Mouse (Mus musculus) midbrain, embryonic 16.5 days (tissue): Measurements from ENCODE around the gene Znhit3. TPM values are rescaled to one million over a fixed set of nuclear protein-coding genes. Genes with fewer than 3 reads are reported as not detected.

Source experiments
- ATAC-seq: fragments of 200-750 bp; cut with Nextera tagmentation; 2 replicates; pipeline ENCODE4 v1.8.0; 2017; ENCODE audit warnings: moderate TSS enrichment
- H3K27ac ChIP-seq: fragments of 300-500 bp; sonication (generic); 2 replicates; pipeline ENCODE4 v1.5.1; 2014; ENCODE audit warnings: mild to moderate bottlenecking, low read length, mixed read lengths
- H3K27me3 ChIP-seq: fragments of 300-500 bp; sonication (generic); 2 replicates; pipeline ENCODE4 v1.6.1; 2014; ENCODE audit warnings: low read depth, low read length, mixed read lengths; ENCODE audit not compliant: control insufficient read depth, insufficient read depth
- H3K36me3 ChIP-seq: fragments of 300-500 bp; sonication (generic); 2 replicates; pipeline ENCODE4 v1.6.1; 2014; ENCODE audit warnings: mild to moderate bottlenecking, low read length, moderate library complexity, mixed read lengths; ENCODE audit not compliant: control insufficient read depth, insufficient read depth
- H3K4me1 ChIP-seq: fragments of 300-500 bp; sonication (generic); 2 replicates; pipeline ENCODE4 v1.6.1; 2014; ENCODE audit warnings: mild to moderate bottlenecking, low read length, mixed read lengths; ENCODE audit not compliant: control insufficient read depth, insufficient read depth
- H3K4me2 ChIP-seq: fragments of 300-500 bp; sonication (generic); 2 replicates; pipeline ENCODE4 v1.6.1; 2014; ENCODE audit warnings: mild to moderate bottlenecking, low read length, mixed read lengths
- H3K4me3 ChIP-seq: fragments of 300-500 bp; sonication (generic); 2 replicates; pipeline ENCODE4 v1.5.1; 2014; ENCODE audit warnings: low read depth, mild to moderate bottlenecking, low read length, moderate library complexity, mixed read lengths
- H3K9ac ChIP-seq: fragments of 300-500 bp; sonication (generic); 2 replicates; pipeline ENCODE4 v1.6.1; 2014; ENCODE audit warnings: low read depth, low read length, mixed read lengths
- H3K9me3 ChIP-seq: fragments of 300-500 bp; sonication (generic); replicated peaks from 2 replicates; pipeline ENCODE4 v1.6.1; 2014; ENCODE audit warnings: mild to moderate bottlenecking, low read length, mixed read lengths; ENCODE audit not compliant: control insufficient read depth, poor library complexity, severe bottlenecking
- WGBS: fragments of 180-500 bp; shearing (Covaris S2); extraction: QIAGEN DNeasy Blood & Tissue Kit; methylation state at CpG from one replicate; pipeline ENCODE4 v1.1.7; 2014; 5-methylcytosine and 5-hydroxymethylcytosine counted together
- polyA plus RNA-seq: library from polyadenylated mRNA; unstranded; fragments of >200 nt; fragmentation: Nextera tagmentation; extraction: Ambion mirVana; gene quantifications from 2 replicates; pipeline ENCODE4 v1.2.1, GENCODE M21; 2015

The Znhit3 gene
- 63.4 and 64.2 TPM in 2 replicates for polyA plus RNA-seq

GRCm38 (mm10) chr11:84916053-84916702, at the start of gene Znhit3:
TSS of gene Znhit3 (minus strand) at chr11:84916366.
- peak within 1 kb of the TSS; percentile 61 for H3K27ac ChIP-seq

GRCm38 (mm10) chr11:84963556-84963955, 47.4 kb upstream of the Znhit3 start:
- Histone ChIP-seq H3K27ac (no peak overlapping the region), H3K9me3 (no peaks in the 10 kb centered on the region), H3K27me3 (peaks cover 4% of the 10 kb centered on the region; the same call in 1 of the 2 replicates), H3K4me3 (no peak overlapping the region), H3K4me1 (peaks cover 8% of the 10 kb centered on the region), H3K4me2 (no peak overlapping the region), H3K9ac (no peak overlapping the region), H3K36me3 (no peaks in the 10 kb centered on the region)
- 89% methylated on average over 3 of the region's 3 CpGs for WGBS
- ATAC-seq, result no peak

More at GRCm38 (mm10) chr11:84916053-84916702, at the start of gene Znhit3:
- Histone ChIP-seq H3K36me3 (peaks cover 2% of the 10 kb centered on the region), H3K4me2 (peak within 1 kb of the TSS; percentile 82), H3K4me1 (peaks cover 18% of the 10 kb centered on the region), H3K9ac (peak within 1 kb of the TSS; percentile 85), H3K27me3 (no peaks in the 10 kb centered on the region), H3K4me3 (peak within 1 kb of the TSS; percentile 96), H3K9me3 (no peaks in the 10 kb centered on the region)
- 3% methylated on average over 34 of the region's 34 CpGs for WGBS
- ATAC-seq, result peak; percentile 93

GRCm38 (mm10) chr11:84962536-84962935, 46.4 kb upstream of the Znhit3 start:
- Histone ChIP-seq H3K9ac (no peak overlapping the region), H3K9me3 (no peaks in the 10 kb centered on the region), H3K27ac (no peak overlapping the region), H3K4me3 (no peak overlapping the region), H3K27me3 (peaks cover 7% of the 10 kb centered on the region), H3K4me1 (peaks cover 11% of the 10 kb centered on the region), H3K4me2 (no peak overlapping the region), H3K36me3 (no peaks in the 10 kb centered on the region)
- no peak for ATAC-seq
- 93% methylated on average over 4 of the region's 4 CpGs for WGBS

- Histone ChIP-seq H3K9ac (no peak overlapping the region), H3K4me3 (no peak overlapping the region), H3K4me1 (peaks cover 10% of the 10 kb centered on the region), H3K4me2 (no peak overlapping the region), H3K36me3 (no peaks in the 10 kb centered on the region), H3K9me3 (no peaks in the 10 kb centered on the region), H3K27me3 (peaks cover 11% of the 10 kb centered on the region), H3K27ac (no peak overlapping the region)
- no peak for ATAC-seq
- 82% methylated on average over 4 of the region's 4 CpGs for WGBS
Observed at GRCm38 (mm10) chr11:84961571-84961970, 45.4 kb upstream of the Znhit3 start.

GRCm38 (mm10) chr11:84960780-84961179, 44.6 kb upstream of the Znhit3 start:
- no peaks in the 10 kb centered on the region for H3K9me3 ChIP-seq
- peaks cover 19% of the 10 kb centered on the region for H3K27me3 ChIP-seq
- H3K4me1 ChIP-seq, result peaks cover 10% of the 10 kb centered on the region
- no peak overlapping the region for H3K27ac ChIP-seq
- ATAC-seq, result no peak
- no peaks in the 10 kb centered on the region for H3K36me3 ChIP-seq
- H3K9ac ChIP-seq, result no peak overlapping the region
- H3K4me3 ChIP-seq, result no peak overlapping the region
- H3K4me2 ChIP-seq, result no peak overlapping the region
- 63% methylated on average over 6 of the region's 6 CpGs for WGBS

GRCm38 (mm10) chr11:84960291-84960690, 44.1 kb upstream of the Znhit3 start:
- no peak overlapping the region for H3K27ac ChIP-seq
- no peaks in the 10 kb centered on the region for H3K36me3 ChIP-seq
- WGBS, result 26% methylated on average over 3 of the region's 3 CpGs
- H3K4me2 ChIP-seq, result no peak overlapping the region
- H3K9me3 ChIP-seq, result no peaks in the 10 kb centered on the region
- no peak overlapping the region for H3K4me3 ChIP-seq
- ATAC-seq, result no peak
- peaks cover 19% of the 10 kb centered on the region for H3K27me3 ChIP-seq
- no peak overlapping the region for H3K9ac ChIP-seq
- peaks cover 10% of the 10 kb centered on the region for H3K4me1 ChIP-seq

- Histone ChIP-seq H3K4me3 (no peak overlapping the region), H3K27ac (no peak overlapping the region), H3K36me3 (no peaks in the 10 kb centered on the region), H3K9me3 (no peaks in the 10 kb centered on the region), H3K4me2 (no peak overlapping the region), H3K9ac (no peak overlapping the region), H3K4me1 (peaks cover 10% of the 10 kb centered on the region), H3K27me3 (peaks cover 19% of the 10 kb centered on the region)
- ATAC-seq, result no peak
- 2% methylated on average over 9 of the region's 9 CpGs for WGBS
Observed at GRCm38 (mm10) chr11:84959701-84960181, 43.6 kb upstream of the Znhit3 start.

GRCm38 (mm10) chr11:84959181-84959580, 43.0 kb upstream of the Znhit3 start:
- peaks cover 19% of the 10 kb centered on the region for H3K27me3 ChIP-seq
- H3K4me3 ChIP-seq, result no peak overlapping the region
- H3K9me3 ChIP-seq, result no peaks in the 10 kb centered on the region
- no peak overlapping the region for H3K27ac ChIP-seq
- H3K9ac ChIP-seq, result no peak overlapping the region
- no peak overlapping the region for H3K4me2 ChIP-seq
- H3K36me3 ChIP-seq, result no peaks in the 10 kb centered on the region
- H3K4me1 ChIP-seq, result peaks cover 10% of the 10 kb centered on the region
- ATAC-seq, result no peak
- whole genome bisulfite sequencing, result 12% methylated on average over 5 of the region's 5 CpGs

GRCm38 (mm10) chr11:84958271-84958630, 42.1 kb upstream of the Znhit3 start:
- H3K27me3 ChIP-seq, result peaks cover 19% of the 10 kb centered on the region
- WGBS, result 0% methylated on average over 11 of the region's 11 CpGs
- H3K9ac ChIP-seq, result peak overlapping the region; percentile 49; the same call in 1 of the 2 replicates

More at GRCm38 (mm10) chr11:84958271-84958630, 42.1 kb upstream of the Znhit3 start:
- ATAC-seq, result no peak
- Histone ChIP-seq H3K4me1 (peaks cover 10% of the 10 kb centered on the region), H3K9me3 (no peaks in the 10 kb centered on the region), H3K4me3 (peak overlapping the region; percentile 41), H3K27ac (no peak overlapping the region), H3K4me2 (peak overlapping the region; percentile 69), H3K36me3 (no peaks in the 10 kb centered on the region)
